Mouse (Mus musculus) liver, embryonic 12.5 days (tissue): ENCODE results near the gene Gm42674. TPM values are rescaled to one million over a fixed set of nuclear protein-coding genes. Genes with fewer than 3 reads are reported as not detected.

ENCODE experiments used
- ATAC-seq: fragments of 200-750 bp; cut with Nextera tagmentation; 2 replicates; pipeline ENCODE4 v1.8.0; 2017; ENCODE audit warnings: moderate number of reproducible peaks, mild to moderate bottlenecking, moderate library complexity
- H3K27ac ChIP-seq: fragments of 300-500 bp; sonication (generic); 2 replicates; pipeline ENCODE4 v1.5.1; 2016; ENCODE audit warnings: mild to moderate bottlenecking
- H3K27me3 ChIP-seq: fragments of 300-500 bp; sonication (generic); replicated peaks from 2 replicates; pipeline ENCODE4 v1.6.1; 2016; ENCODE audit warnings: mild to moderate bottlenecking, moderate library complexity
- H3K36me3 ChIP-seq: fragments of 300-500 bp; sonication (generic); 2 replicates; pipeline ENCODE4 v1.6.1; 2016; ENCODE audit warnings: mild to moderate bottlenecking, moderate library complexity
- H3K4me1 ChIP-seq: fragments of 300-500 bp; sonication (generic); 2 replicates; pipeline ENCODE4 v1.6.1; 2016
- H3K4me2 ChIP-seq: fragments of 300-500 bp; sonication (generic); 2 replicates; pipeline ENCODE4 v1.6.1; 2016; ENCODE audit warnings: mild to moderate bottlenecking, moderate library complexity
- H3K4me3 ChIP-seq: fragments of 300-500 bp; sonication (generic); 2 replicates; pipeline ENCODE4 v1.5.1; 2016; ENCODE audit warnings: mild to moderate bottlenecking, moderate library complexity
- H3K9ac ChIP-seq: fragments of 300-500 bp; sonication (generic); 2 replicates; pipeline ENCODE4 v1.6.1; 2016; ENCODE audit warnings: mild to moderate bottlenecking, moderate library complexity
- H3K9me3 ChIP-seq: fragments of 300-500 bp; sonication (generic); replicated peaks from 2 replicates; pipeline ENCODE4 v1.6.1; 2016; ENCODE audit warnings: mild to moderate bottlenecking, moderate library complexity
- WGBS: fragments of 180-500 bp; shearing (Covaris S2); methylation state at CpG from one replicate; pipeline ENCODE4 v1.1.7; 2016; ENCODE audit not compliant: insufficient replicate concordance; 5-methylcytosine and 5-hydroxymethylcytosine counted together
- polyA plus RNA-seq: library from polyadenylated mRNA; unstranded; fragments of >200 nt; fragmentation: Nextera tagmentation; extraction: Ambion mirVana; gene quantifications from 2 replicates; pipeline ENCODE4 v1.2.1, GENCODE M21; 2016

The Gm42674 gene
- polyA plus RNA-seq, 1 experiment from 2014 or later = not detected

DNA sequence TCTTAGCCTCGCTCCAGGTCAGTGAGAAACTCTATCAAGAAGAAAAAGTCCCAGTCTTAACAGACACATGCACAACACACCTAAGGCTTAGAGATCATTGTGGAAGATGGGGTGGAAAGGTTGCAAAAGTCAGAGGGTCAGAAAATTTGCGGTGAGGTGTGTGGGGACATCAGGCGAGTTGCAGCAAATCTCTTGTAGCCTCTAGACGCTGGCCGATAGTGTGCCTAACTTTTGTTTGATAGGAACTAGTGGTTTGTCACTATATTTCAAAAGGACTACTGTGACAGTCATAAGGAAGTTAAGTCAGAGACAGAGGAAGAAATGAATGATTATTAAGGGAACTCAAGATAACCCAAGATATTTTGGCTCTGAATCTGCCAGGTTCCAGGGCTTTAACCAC lies 25.7 kb downstream of the Gm42674 start:
- Histone ChIP-seq H3K27ac (no peak overlapping the region), H3K4me2 (no peak overlapping the region), H3K9ac (no peak overlapping the region), H3K4me3 (no peak overlapping the region), H3K9me3 (no peaks in the 10 kb centered on the region), H3K4me1 (no peaks in the 10 kb centered on the region), H3K27me3 (no peaks in the 10 kb centered on the region), H3K36me3 (no peaks in the 10 kb centered on the region)
- WGBS = 76% methylated on average over 5 of the region's 5 CpGs
- no peak for ATAC-seq

DNA sequence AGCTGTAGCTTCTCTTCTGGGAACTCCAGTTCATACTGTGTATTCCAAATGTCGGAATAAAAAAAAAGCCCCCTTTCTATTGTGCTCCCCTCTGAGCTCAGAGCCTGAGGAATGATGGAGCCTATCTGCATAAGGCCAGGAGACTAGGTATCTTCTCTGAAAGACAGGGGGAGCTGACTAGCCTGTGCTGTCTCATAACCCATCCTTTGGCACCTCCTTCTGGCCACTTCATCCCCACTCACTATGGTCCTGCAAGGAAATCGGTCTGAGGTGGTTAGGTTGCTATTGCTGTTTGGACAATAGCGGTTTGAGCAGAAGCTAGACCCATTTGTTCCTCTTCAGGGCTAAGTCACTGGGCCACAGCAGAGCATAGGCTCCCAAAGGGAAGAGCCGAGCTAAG lies 26.1 kb downstream of the Gm42674 start:
- H3K9me3 ChIP-seq = no peaks in the 10 kb centered on the region
- H3K27me3 ChIP-seq = no peaks in the 10 kb centered on the region
- no peak overlapping the region for H3K4me3 ChIP-seq
- no peaks in the 10 kb centered on the region for H3K36me3 ChIP-seq
- H3K4me1 ChIP-seq = no peaks in the 10 kb centered on the region
- WGBS = 42% methylated on average over 4 of the region's 4 CpGs
- H3K27ac ChIP-seq = no peak overlapping the region
- no peak overlapping the region for H3K4me2 ChIP-seq
- no peak overlapping the region for H3K9ac ChIP-seq
- ATAC-seq = no peak

DNA sequence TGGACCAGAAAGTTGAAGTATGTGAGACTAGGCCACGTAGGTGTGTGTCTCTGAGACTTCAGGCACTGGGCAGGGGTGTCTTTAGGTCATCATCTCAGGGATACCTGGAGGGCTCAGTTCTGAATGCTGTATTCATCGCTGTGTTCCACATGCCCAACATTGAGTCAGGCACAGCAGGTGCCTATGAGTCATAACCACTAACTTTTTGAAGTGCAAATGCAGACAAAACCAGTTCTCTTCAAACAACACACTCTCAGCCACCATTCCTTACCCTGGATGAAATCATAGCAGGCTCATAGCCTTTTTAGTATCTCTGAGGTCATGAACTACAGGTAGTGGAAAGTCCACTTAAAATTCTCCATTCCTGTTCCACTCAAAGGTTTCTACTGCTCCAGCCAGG lies 27.6 kb downstream of the Gm42674 start:
- H3K4me2 ChIP-seq = no peak overlapping the region
- no peak overlapping the region for H3K9ac ChIP-seq
- ATAC-seq = no peak
- no peak overlapping the region for H3K4me3 ChIP-seq
- 59% methylated on average over 2 of the region's 2 CpGs for WGBS
- H3K27me3 ChIP-seq = no peaks in the 10 kb centered on the region
- no peaks in the 10 kb centered on the region for H3K9me3 ChIP-seq
- no peaks in the 10 kb centered on the region for H3K36me3 ChIP-seq
- no peaks in the 10 kb centered on the region for H3K4me1 ChIP-seq
- H3K27ac ChIP-seq = no peak overlapping the region

DNA sequence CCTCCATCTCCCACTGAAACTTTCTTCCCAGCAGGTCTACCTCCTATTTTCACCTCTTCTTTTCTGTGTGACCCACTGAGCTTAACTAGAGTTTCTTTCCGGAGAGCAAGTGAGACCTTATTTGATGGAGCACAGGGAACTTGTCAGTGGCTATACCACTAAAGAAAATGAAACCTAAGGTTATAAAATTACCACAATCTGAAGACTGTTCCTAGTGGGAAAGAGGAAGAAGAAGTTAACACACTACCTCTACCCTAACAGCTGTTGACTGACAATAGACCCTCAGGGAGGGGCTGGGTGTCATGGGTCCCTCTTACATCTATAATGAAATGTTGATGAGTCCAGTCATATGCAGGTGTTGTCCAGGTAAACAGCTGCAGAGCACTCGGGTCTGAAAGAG lies 30.3 kb downstream of the Gm42674 start:
- ATAC-seq = no peak
- 50% methylated on average over 2 of the region's 2 CpGs for WGBS
- no peak overlapping the region for H3K9ac ChIP-seq
- no peaks in the 10 kb centered on the region for H3K9me3 ChIP-seq
- H3K36me3 ChIP-seq = no peaks in the 10 kb centered on the region
- H3K4me2 ChIP-seq = no peak overlapping the region
- no peak overlapping the region for H3K4me3 ChIP-seq
- no peaks in the 10 kb centered on the region for H3K27me3 ChIP-seq
- no peak overlapping the region for H3K27ac ChIP-seq
- H3K4me1 ChIP-seq = no peaks in the 10 kb centered on the region

DNA sequence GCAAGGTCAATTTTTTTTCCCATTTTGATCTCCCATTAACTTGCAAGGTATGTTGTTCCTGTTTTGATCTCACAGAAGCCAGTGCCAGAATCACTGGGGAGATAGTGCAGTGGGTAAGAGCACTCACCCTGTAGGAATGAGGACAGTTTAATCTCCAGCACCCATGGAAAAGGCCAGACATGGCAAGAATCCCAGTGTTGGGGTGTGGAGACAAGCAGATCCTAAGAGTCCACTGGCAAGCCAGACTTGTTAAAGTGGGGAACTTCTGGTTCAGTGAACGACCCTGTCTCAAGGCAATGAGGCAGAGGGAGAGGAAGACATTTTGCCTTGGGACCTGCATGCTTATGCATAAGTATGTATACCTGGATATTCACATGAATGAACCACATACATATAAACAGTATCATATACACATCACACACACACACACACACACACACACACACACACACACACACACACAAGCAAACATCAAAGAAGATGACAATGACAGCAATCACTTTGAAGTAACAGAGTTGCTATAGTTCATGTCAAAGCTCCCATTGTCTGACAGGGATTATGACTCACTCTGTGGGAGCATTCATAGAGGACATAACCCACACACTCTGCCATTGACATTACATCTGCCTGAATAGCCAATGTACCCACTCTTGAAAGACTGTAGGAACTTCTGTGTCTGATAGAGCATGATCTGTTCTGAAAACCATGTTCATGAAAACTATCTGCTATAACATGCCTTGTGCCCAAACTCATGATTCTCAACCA lies 37.0 kb downstream of the Gm42674 start:
- Histone ChIP-seq H3K9ac (no peak overlapping the region), H3K36me3 (no peaks in the 10 kb centered on the region), H3K4me3 (no peak overlapping the region), H3K27ac (no peak overlapping the region), H3K4me2 (no peak overlapping the region), H3K27me3 (no peaks in the 10 kb centered on the region), H3K4me1 (no peaks in the 10 kb centered on the region), H3K9me3 (no peaks in the 10 kb centered on the region)
- ATAC-seq = no peak
- 50% methylated on average over 1 of the region's 1 CpGs for WGBS

DNA sequence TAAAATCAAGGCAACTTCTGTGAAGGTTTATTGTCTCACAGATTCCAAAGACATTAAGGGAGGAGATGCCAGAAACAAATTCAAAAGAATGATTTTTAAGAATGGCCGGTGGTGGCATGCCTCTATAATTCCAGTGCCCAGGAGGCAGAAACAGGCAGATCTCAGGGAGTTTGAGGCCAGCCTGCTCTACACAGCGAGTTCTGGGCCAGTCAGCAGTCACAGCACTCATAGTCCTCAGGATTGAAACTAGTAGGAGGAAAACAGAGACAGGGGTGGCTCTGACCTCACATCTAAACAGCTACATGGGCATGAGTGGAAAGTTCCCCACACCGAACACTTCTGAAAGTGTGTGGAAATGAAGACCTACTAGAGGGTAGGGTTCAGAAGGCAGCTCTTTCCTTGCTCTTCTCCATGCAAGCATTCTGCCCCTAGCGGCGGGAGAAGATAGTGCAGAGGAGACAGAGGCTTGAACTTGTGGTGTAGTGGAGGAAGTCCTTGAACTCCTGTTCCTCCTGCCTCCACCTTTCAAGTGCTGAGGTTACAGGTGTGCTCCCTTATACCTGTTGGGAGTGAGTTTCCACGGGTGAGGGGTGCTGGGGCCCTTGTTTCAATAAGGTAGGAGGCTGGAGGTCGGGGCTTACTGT lies 37.9 kb downstream of the Gm42674 start:
- no peak overlapping the region for H3K4me3 ChIP-seq
- H3K4me1 ChIP-seq = no peaks in the 10 kb centered on the region
- H3K36me3 ChIP-seq = no peaks in the 10 kb centered on the region
- no peak overlapping the region for H3K4me2 ChIP-seq
- WGBS = 32% methylated on average over 7 of the region's 7 CpGs
- no peak for ATAC-seq
- H3K9ac ChIP-seq = no peak overlapping the region
- no peaks in the 10 kb centered on the region for H3K27me3 ChIP-seq
- no peaks in the 10 kb centered on the region for H3K9me3 ChIP-seq
- no peak overlapping the region for H3K27ac ChIP-seq

DNA sequence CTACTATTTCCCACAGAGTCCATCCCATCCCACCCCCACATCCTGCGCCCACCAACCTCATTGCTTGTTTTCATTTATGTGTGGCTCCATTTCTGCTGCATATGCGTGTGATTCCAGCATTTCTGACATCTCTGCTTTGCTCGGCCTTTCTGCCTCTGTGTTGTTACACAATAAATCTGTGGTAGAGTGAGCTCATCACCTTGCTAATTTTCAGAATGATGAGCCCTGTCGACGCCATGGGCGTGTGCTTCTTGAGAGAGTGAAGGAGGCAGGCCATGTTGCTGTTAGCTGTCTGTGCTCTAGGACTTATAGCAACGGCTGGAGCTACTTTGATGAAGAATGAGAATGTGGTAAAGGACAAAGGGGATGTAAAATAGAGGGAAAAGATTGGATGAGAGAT lies 39.3 kb downstream of the Gm42674 start:
- Histone ChIP-seq H3K4me2 (no peak overlapping the region), H3K4me3 (no peak overlapping the region), H3K9me3 (no peaks in the 10 kb centered on the region), H3K27me3 (no peaks in the 10 kb centered on the region), H3K27ac (no peak overlapping the region), H3K9ac (no peak overlapping the region), H3K4me1 (no peaks in the 10 kb centered on the region), H3K36me3 (no peaks in the 10 kb centered on the region)
- WGBS = 54% methylated on average over 7 of the region's 7 CpGs
- no peak for ATAC-seq

DNA sequence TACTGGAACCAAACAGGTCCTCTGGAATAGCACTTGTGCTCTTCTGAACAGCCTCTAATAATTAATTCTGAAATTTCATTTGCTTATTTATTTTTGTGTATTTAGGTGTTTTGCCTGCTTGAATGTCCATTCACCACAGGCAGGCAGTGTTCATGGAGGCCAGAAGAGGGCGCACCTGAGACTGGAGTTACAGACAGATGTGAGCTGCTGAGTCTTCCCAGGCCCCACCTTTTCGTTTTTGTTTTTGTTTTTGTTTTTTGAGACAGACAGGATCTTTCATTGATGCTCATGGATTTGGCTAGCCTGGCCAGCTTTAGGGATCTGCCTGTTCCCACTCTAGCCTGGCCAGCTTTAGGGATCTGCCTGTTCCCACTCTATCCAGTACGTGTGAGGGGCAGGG lies 42.5 kb downstream of the Gm42674 start:
- H3K9me3 ChIP-seq = no peaks in the 10 kb centered on the region
- no peak overlapping the region for H3K4me2 ChIP-seq
- no peak overlapping the region for H3K9ac ChIP-seq
- no peaks in the 10 kb centered on the region for H3K4me1 ChIP-seq
- WGBS = 38% methylated on average over 3 of the region's 3 CpGs
- no peak for ATAC-seq
- no peak overlapping the region for H3K27ac ChIP-seq
- H3K27me3 ChIP-seq = no peaks in the 10 kb centered on the region
- no peak overlapping the region for H3K4me3 ChIP-seq
- H3K36me3 ChIP-seq = no peaks in the 10 kb centered on the region

DNA sequence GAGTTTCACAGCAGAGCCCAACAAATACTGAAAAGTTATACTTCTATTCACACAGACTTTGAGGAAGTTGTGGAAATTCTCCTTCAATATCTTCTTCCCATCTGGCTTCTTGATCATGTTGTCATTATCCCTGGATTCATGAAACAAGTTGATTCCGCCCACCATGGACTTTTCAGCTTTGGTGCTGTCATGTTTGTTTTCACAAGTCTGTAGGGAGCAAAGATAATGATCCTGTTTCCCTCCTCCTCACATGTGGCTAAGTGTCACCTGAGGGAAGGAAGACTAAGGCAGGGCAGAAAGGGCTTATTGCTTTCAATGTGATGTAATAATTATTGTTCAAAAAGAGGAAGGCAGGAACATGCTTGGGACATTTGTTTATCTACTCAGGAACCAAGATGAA lies 45.6 kb downstream of the Gm42674 start:
- Histone ChIP-seq H3K4me1 (no peaks in the 10 kb centered on the region), H3K9me3 (no peaks in the 10 kb centered on the region), H3K4me2 (no peak overlapping the region), H3K27ac (no peak overlapping the region), H3K36me3 (no peaks in the 10 kb centered on the region), H3K9ac (no peak overlapping the region), H3K27me3 (no peaks in the 10 kb centered on the region), H3K4me3 (no peak overlapping the region)
- WGBS = 51% methylated on average over 1 of the region's 1 CpGs
- no peak for ATAC-seq

DNA sequence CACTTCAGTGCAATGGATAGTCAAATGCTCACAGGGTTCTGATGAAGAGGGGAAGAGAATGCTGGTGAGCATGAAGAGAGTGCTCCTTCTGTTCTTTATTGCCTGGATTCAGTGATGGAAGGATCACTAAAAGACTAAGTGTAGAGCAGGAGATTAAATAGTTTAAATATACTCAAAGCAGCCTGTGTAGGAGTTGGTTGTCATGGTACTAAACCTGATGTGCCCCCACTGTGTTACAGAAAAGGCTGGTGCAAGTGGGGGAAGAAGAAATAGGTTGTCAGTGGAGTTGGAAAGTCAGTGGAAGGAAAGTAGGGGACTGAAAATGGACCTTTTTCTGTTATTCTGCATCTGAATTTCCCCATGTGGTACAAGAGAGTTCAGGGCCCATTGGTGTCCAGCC lies 47.3 kb downstream of the Gm42674 start:
- H3K9me3 ChIP-seq = no peaks in the 10 kb centered on the region
- no peak for ATAC-seq
- no peaks in the 10 kb centered on the region for H3K4me1 ChIP-seq
- H3K4me2 ChIP-seq = no peak overlapping the region
- 0 out of 2 replicates have a peak, but pooled peaks cover 5% of the 10 kb centered on the region for H3K27me3 ChIP-seq
- H3K4me3 ChIP-seq = no peak overlapping the region
- H3K9ac ChIP-seq = no peak overlapping the region
- H3K36me3 ChIP-seq = no peaks in the 10 kb centered on the region
- no peak overlapping the region for H3K27ac ChIP-seq

DNA sequence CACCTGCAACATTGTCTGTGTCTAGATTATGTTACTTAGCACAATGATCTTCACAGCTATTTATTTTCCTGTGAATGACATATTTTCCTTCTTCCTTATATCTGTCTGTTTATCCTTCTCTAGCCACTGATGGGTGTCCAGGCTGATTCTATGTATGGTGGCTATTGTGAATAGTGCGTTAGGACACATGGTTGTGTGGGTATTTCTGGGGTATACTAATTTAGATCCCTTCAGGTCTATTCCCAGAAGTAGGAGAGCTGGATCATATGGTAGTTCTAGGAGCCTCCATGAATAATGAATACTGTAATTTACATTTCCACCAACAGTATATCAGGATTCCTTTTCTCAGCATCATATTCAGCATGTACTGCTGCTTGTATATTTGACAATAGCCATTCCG lies 48.1 kb downstream of the Gm42674 start:
- no peak for ATAC-seq
- H3K4me3 ChIP-seq = no peak overlapping the region
- H3K27ac ChIP-seq = no peak overlapping the region
- no peaks in the 10 kb centered on the region for H3K4me1 ChIP-seq
- no peaks in the 10 kb centered on the region for H3K9me3 ChIP-seq
- no peaks in the 10 kb centered on the region for H3K36me3 ChIP-seq
- H3K4me2 ChIP-seq = no peak overlapping the region
- 0 out of 2 replicates have a peak, but pooled peaks cover 5% of the 10 kb centered on the region for H3K27me3 ChIP-seq
- H3K9ac ChIP-seq = no peak overlapping the region
- WGBS = 72% methylated on average over 2 of the region's 2 CpGs

DNA sequence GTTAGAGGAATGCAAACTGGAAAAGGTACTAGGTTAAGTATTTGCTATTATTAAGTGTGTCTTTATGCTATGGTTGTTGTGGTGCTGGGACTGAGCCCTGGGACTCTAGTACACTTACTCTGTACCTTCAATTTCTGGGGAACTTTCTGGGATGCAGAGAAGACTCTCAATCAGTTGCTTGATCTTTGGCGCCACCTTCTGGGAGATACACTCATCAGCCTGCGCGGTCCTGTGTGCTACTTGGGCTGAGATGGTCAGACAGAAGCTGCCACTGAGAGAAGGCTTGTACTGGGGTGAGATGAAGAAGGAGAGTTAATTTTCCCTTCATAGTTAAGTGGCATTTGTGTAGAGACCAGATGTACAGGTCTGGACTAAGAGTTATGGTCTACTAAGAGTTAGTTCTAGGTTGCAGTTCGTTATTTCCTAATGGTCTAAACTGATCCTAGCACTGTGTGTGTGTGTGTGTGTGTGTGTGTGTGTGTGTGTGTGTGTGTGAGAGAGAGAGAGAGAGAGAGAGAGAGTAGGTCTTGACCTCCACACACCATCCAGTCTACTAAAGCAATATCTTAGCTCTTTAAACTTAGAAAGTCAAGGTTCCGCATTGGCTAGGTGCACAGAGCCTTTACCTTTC lies 51.3 kb downstream of the Gm42674 start:
- H3K36me3 ChIP-seq = no peaks in the 10 kb centered on the region
- ATAC-seq = no peak
- no peak overlapping the region for H3K27ac ChIP-seq
- H3K27me3 ChIP-seq = 0 out of 2 replicates have a peak, but pooled peaks cover 5% of the 10 kb centered on the region
- H3K9me3 ChIP-seq = no peaks in the 10 kb centered on the region
- no peak overlapping the region for H3K4me3 ChIP-seq
- 29% methylated on average over 5 of the region's 5 CpGs for WGBS
- H3K9ac ChIP-seq = no peak overlapping the region
- no peaks in the 10 kb centered on the region for H3K4me1 ChIP-seq
- H3K4me2 ChIP-seq = no peak overlapping the region
